ENCODE assay signal across 11 mouse cellular contexts in the genomic region with DNA sequence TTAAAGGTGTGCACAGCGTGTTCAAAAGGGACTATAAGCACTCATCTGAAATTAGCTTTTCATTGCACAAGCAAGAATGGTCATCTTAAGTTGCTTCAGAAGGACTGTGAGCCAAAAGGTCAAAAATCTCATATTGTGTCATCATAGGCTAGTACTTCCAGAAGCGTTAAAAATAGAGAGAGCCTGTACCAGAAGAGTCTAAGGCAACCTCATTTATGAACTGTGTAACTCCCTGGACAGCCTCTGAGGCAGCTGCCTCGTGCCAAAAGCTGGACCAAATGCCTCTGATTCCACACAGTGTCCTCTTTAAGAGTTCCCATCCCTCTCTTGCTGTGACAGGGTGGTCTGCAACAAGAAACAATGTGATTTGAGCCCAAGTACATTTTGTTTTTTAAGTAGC.
DNase-seq lines count a peak whose midpoint lies in the region; ATAC-seq and TF ChIP-seq lines count a peak whose summit lies in the region.
"Had no signal": no experiment of that assay in that cellular context is flagged by ENCODE, and none has a peak within 500 bp of the region (broad histone marks: within the 10 kb centered on the region; RNA-seq: fewer than 3 reads in every experiment).

No protein-coding gene starts in this region.

- peak; percentile 71 for DNase-seq in liver, adult 2 months (ENCODE audit: extremely low read depth, low read depth, low spot score)
- DNase-seq in liver: no peak
- DNase-seq in heart, adult 18-20 months: peak; percentile 53 to 75
- peak; percentile 44 for DNase-seq in lung, postnatal 14 days
- DNase-seq in B cell, adult 2 months: no peak
- DNase-seq: forebrain, postnatal 0 days; retina, postnatal 1 day had no signal

- no peak overlapping the region for H3K9ac ChIP-seq in liver, adult 2 months (ENCODE audit: low read depth, low read length)
- H3K9ac ChIP-seq in heart, embryonic 13.5 days: peak overlapping the region; percentile 37; the same call in 1 of the 2 replicates
- H3K9ac ChIP-seq: embryonic facial prominence, embryonic 15.5 days; forebrain, postnatal 0 days had no signal

- ATAC-seq in heart, embryonic 13.5 days (ENCODE audit: extremely low read depth, insufficient number of reproducible peaks, low FRiP score, low TSS enrichment): no peak; the same call in 1 of the 2 replicates
- ATAC-seq in activated CD4-positive, CD25-positive, alpha-beta regulatory T cell, adult 4 months: no peak
- ATAC-seq: forebrain, postnatal 0 days; hindbrain, postnatal 0 days had no signal

- H3K79me2 ChIP-seq in liver, adult 2 months (ENCODE audit: control insufficient read depth, insufficient read depth, low read length): no peaks in the 10 kb centered on the region

- TF ChIP-seq CTCF in liver, adult 2 months (IDR thresholded peaks at IDR 0.05; ENCODE audit: low read depth, low read length): no peak

- H3K9me3 ChIP-seq in heart, embryonic 13.5 days: no peaks in the 10 kb centered on the region
- H3K9me3 ChIP-seq: embryonic facial prominence, embryonic 15.5 days had no signal

- no peaks in the 10 kb centered on the region for H3K36me3 ChIP-seq in liver, adult 2 months (ENCODE audit: control insufficient read depth, insufficient read depth, low read length)
- H3K36me3 ChIP-seq in heart, embryonic 13.5 days: no peaks in the 10 kb centered on the region; the same call in 1 of the 2 replicates

- 40% methylated on average over 3 of the region's 3 CpGs for WGBS in liver, adult 2 months
- WGBS in heart, embryonic 13.5 days: 23% methylated on average over 3 of the region's 3 CpGs

- no peaks in the 10 kb centered on the region; the same call in 1 of the 2 replicates for H3K4me1 ChIP-seq in liver, adult 2 months (ENCODE audit: control insufficient read depth, insufficient read depth, low read length)
- peaks cover 55% of the 10 kb centered on the region for H3K4me1 ChIP-seq in heart, embryonic 13.5 days
- H3K4me1 ChIP-seq: embryonic facial prominence, embryonic 15.5 days had no signal

- H3K4me2 ChIP-seq in heart, embryonic 13.5 days: peak overlapping the region; percentile 41
- H3K4me2 ChIP-seq: embryonic facial prominence, embryonic 15.5 days had no signal

- TF ChIP-seq POLR2A in liver, adult 2 months (IDR thresholded peaks at IDR 0.05; ENCODE audit: extremely low read depth, insufficient read depth, low read length): no peak

- no peak overlapping the region for H3K4me3 ChIP-seq in liver, adult 2 months (ENCODE audit: insufficient read depth, low read depth, low read length)
- no peak overlapping the region for H3K4me3 ChIP-seq in heart, embryonic 13.5 days
- H3K4me3 ChIP-seq: embryonic facial prominence, embryonic 15.5 days had no signal

- no peaks in the 10 kb centered on the region for H3K27me3 ChIP-seq in liver, adult 2 months (ENCODE audit: control insufficient read depth, insufficient read depth, low read length)
- H3K27me3 ChIP-seq in heart, embryonic 13.5 days (replicated peaks): no peaks in the 10 kb centered on the region
- H3K27me3 ChIP-seq: embryonic facial prominence, embryonic 15.5 days had no signal

- H3K27ac ChIP-seq in liver, adult 2 months (replicated peaks; ENCODE audit: insufficient read depth, low read depth, low read length): no peak overlapping the region
- peak overlapping the region; percentile 79 for H3K27ac ChIP-seq in heart, embryonic 13.5 days (replicated peaks)
- H3K27ac ChIP-seq: embryonic facial prominence, embryonic 15.5 days; hindbrain, postnatal 0 days had no signal

Comparison
In these comparisons a context has a peak if more than half of its experiments do, and no peak if none do; other contexts are left out.
1. DNase-seq: peak in liver, adult 2 months (single experiment), heart, adult 18-20 months (2 of 2) and lung, postnatal 14 days (single experiment); none in liver (single experiment) and B cell, adult 2 months (0 of 2).